Mouse (Mus musculus): ENCODE data around the gene Irgm1. TPM values are rescaled to one million over a fixed set of nuclear protein-coding genes. Genes with fewer than 3 reads are reported as not detected.
"Not testable (repeated sequence)": the region's sequence is repeated elsewhere in the genome, so short reads cannot be mapped to it uniquely, and the experiment has no call there.

Irgm1 gene
- 17.0 and 18.3 TPM in 2 replicates for polyA plus RNA-seq (2015; fragmentation: Nextera tagmentation; extraction: Ambion mirVana)

DNA sequence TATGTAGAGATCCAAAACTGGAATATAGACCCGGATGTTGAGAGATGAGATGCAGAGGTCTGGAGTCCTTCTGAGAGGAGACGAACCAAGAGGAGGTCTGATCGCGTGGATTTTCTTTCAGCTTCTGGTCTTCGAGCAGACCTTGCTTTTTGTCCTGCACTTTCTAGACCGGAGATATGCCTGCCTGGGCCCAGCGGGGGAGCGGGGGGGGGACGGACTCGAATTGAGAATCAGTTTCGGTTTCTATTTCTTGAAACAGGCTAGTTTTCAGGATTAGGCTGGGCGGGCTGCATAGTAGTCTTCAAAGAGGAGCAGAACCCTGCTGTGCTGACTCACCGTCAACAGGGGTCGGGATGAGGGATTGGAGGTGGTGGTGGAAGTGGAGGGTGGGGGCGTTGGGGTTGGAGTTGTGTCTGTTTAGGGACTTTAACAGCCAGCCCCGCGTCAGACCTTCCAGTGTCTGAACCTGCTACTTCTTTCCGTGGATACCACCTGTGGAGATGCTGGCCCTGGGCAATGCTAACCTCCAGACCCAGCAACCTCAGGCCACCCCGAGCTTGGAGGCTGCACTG, at the start of gene Irgm1:
Gene Irgm1, minus strand, starts transcription at position 483 of the 572 bp plus-strand sequence.
- H3K4me3 ChIP-seq (ENCODE audit: low read length): peak within 1 kb of the TSS; percentile 54
- peak within 1 kb of the TSS; percentile 61 for H3K27ac ChIP-seq (ENCODE audit: low read length)
- H3K4me2 ChIP-seq (replicated peaks; ENCODE audit: low read depth, low read length): peak within 1 kb of the TSS; percentile 88
- WGBS: 1% methylated on average over 19 of the region's 19 CpGs
- H3K27me3 ChIP-seq (ENCODE audit: insufficient read depth, low read length): no peaks in the 10 kb centered on the region
- H3K9ac ChIP-seq (replicated peaks; ENCODE audit: low read length): peak within 1 kb of the TSS; percentile 69
- H3K9me3 ChIP-seq (ENCODE audit: low read length): no peaks in the 10 kb centered on the region
- peaks cover 34% of the 10 kb centered on the region for H3K4me1 ChIP-seq (ENCODE audit: insufficient read depth, low read length)
- ATAC-seq (ENCODE audit: low FRiP score, low TSS enrichment): peak; percentile 47; the same call in 1 of the 2 replicates
- peaks cover 3% of the 10 kb centered on the region; the same call in 1 of the 2 replicates for H3K36me3 ChIP-seq (ENCODE audit: insufficient read depth, low read length)

DNA sequence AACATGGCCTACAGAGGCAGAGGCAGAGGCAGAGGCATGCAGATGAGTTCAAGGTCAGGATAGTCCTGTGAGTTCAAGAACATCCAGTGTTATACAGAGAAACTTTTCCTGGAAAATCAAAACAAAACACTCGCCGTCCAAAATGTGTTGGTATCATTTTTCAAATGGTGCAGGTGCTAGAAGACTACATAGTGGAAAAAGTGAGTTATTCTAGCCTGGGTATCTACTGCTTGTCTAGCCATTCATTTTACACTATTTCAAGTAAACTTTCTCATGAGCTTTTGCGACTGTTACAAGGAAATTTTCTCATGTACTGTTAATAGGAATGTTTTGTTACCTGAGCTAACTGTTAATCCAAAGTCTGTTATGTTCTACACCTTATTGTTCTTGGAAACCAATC, 46.9 kb upstream of the Irgm1 start:
- no peaks in the 10 kb centered on the region for H3K36me3 ChIP-seq (ENCODE audit: insufficient read depth, low read length)
- H3K9ac ChIP-seq (replicated peaks; ENCODE audit: low read length): no peak overlapping the region
- no peak overlapping the region for H3K4me3 ChIP-seq (ENCODE audit: low read length)
- no peak for ATAC-seq (ENCODE audit: low FRiP score, low TSS enrichment)
- 75% methylated on average over 3 of the region's 3 CpGs for WGBS
- no peaks in the 10 kb centered on the region for H3K9me3 ChIP-seq (ENCODE audit: low read length)
- no peak overlapping the region for H3K27ac ChIP-seq (ENCODE audit: low read length)
- H3K4me1 ChIP-seq (ENCODE audit: insufficient read depth, low read length): no peaks in the 10 kb centered on the region
- H3K27me3 ChIP-seq (ENCODE audit: insufficient read depth, low read length): no peaks in the 10 kb centered on the region
- H3K4me2 ChIP-seq (replicated peaks; ENCODE audit: low read depth, low read length): no peak overlapping the region

- ATAC-seq (ENCODE audit: low FRiP score, low TSS enrichment): no peak
- no peaks in the 10 kb centered on the region for H3K9me3 ChIP-seq (ENCODE audit: low read length)
- H3K9ac ChIP-seq (replicated peaks; ENCODE audit: low read length): no peak overlapping the region
- no peak overlapping the region for H3K27ac ChIP-seq (ENCODE audit: low read length)
- no peaks in the 10 kb centered on the region for H3K4me1 ChIP-seq (ENCODE audit: insufficient read depth, low read length)
- 87% methylated on average over 1 of the region's 1 CpGs for WGBS
- no peaks in the 10 kb centered on the region for H3K27me3 ChIP-seq (ENCODE audit: insufficient read depth, low read length)
- no peak overlapping the region for H3K4me2 ChIP-seq (replicated peaks; ENCODE audit: low read depth, low read length)
- no peak overlapping the region for H3K4me3 ChIP-seq (ENCODE audit: low read length)
- H3K36me3 ChIP-seq (ENCODE audit: insufficient read depth, low read length): no peaks in the 10 kb centered on the region
Observed at GRCm38 (mm10) chr11:48913611-48914010, 42.1 kb upstream of the Irgm1 start.

GRCm38 (mm10) chr11:48908459-48908858, 37.0 kb upstream of the Irgm1 start:
- no peak for ATAC-seq (ENCODE audit: low FRiP score, low TSS enrichment)
- H3K9me3 ChIP-seq (ENCODE audit: low read length): no peaks in the 10 kb centered on the region
- H3K4me2 ChIP-seq (replicated peaks; ENCODE audit: low read depth, low read length): no peak overlapping the region
- no peak overlapping the region for H3K27ac ChIP-seq (ENCODE audit: low read length)
- H3K4me1 ChIP-seq (ENCODE audit: insufficient read depth, low read length): no peaks in the 10 kb centered on the region
- H3K4me3 ChIP-seq (ENCODE audit: low read length): no peak overlapping the region
- 77% methylated on average over 1 of the region's 1 CpGs for WGBS
- no peak overlapping the region for H3K9ac ChIP-seq (replicated peaks; ENCODE audit: low read length)
- H3K27me3 ChIP-seq (ENCODE audit: insufficient read depth, low read length): no peaks in the 10 kb centered on the region
- H3K36me3 ChIP-seq (ENCODE audit: insufficient read depth, low read length): no peaks in the 10 kb centered on the region

GRCm38 (mm10) chr11:48902021-48902420, 30.5 kb upstream of the Irgm1 start, which contains the start of gene Gm5431:
TSS of gene Gm5431 (minus strand) at chr11:48902214.
- H3K4me2 ChIP-seq (replicated peaks; ENCODE audit: low read depth, low read length): no peak within 1 kb of the TSS
- no peak within 1 kb of the TSS for H3K27ac ChIP-seq (ENCODE audit: low read length)
- ATAC-seq (ENCODE audit: low FRiP score, low TSS enrichment): no peak
- H3K9me3 ChIP-seq (ENCODE audit: low read length): no peaks in the 10 kb centered on the region
- H3K9ac ChIP-seq (replicated peaks; ENCODE audit: low read length): no peak within 1 kb of the TSS
- H3K27me3 ChIP-seq (ENCODE audit: insufficient read depth, low read length): no peaks in the 10 kb centered on the region
- no peak within 1 kb of the TSS for H3K4me3 ChIP-seq (ENCODE audit: low read length)
- 62% methylated on average over 2 of the region's 2 CpGs for WGBS
- H3K36me3 ChIP-seq (ENCODE audit: insufficient read depth, low read length): no peaks in the 10 kb centered on the region
- H3K4me1 ChIP-seq (ENCODE audit: insufficient read depth, low read length): no peaks in the 10 kb centered on the region

GRCm38 (mm10) chr11:48901567-48901930, 30.1 kb upstream of the Irgm1 start:
- ATAC-seq (ENCODE audit: low FRiP score, low TSS enrichment); H3K4me2 ChIP-seq (replicated peaks; ENCODE audit: low read depth, low read length); H3K4me1 ChIP-seq (ENCODE audit: insufficient read depth, low read length); H3K36me3 ChIP-seq (ENCODE audit: insufficient read depth, low read length); H3K9ac ChIP-seq (replicated peaks; ENCODE audit: low read length); H3K27me3 ChIP-seq (ENCODE audit: insufficient read depth, low read length); H3K27ac ChIP-seq (ENCODE audit: low read length); H3K4me3 ChIP-seq (ENCODE audit: low read length); H3K9me3 ChIP-seq (ENCODE audit: low read length): not testable (repeated sequence)
- 88% methylated on average over 1 of the region's 1 CpGs for WGBS

GRCm38 (mm10) chr11:48900654-48901566, 29.4 kb upstream of the Irgm1 start:
- H3K4me2 ChIP-seq (replicated peaks; ENCODE audit: low read depth, low read length); H3K9ac ChIP-seq (replicated peaks; ENCODE audit: low read length); H3K4me3 ChIP-seq (ENCODE audit: low read length); H3K27ac ChIP-seq (ENCODE audit: low read length); ATAC-seq (ENCODE audit: low FRiP score, low TSS enrichment); H3K27me3 ChIP-seq (ENCODE audit: insufficient read depth, low read length); H3K4me1 ChIP-seq (ENCODE audit: insufficient read depth, low read length); H3K9me3 ChIP-seq (ENCODE audit: low read length); H3K36me3 ChIP-seq (ENCODE audit: insufficient read depth, low read length): not testable (repeated sequence)
- 80% methylated on average over 6 of the region's 6 CpGs for WGBS

- no peak overlapping the region for H3K9ac ChIP-seq (replicated peaks; ENCODE audit: low read length)
- no peak for ATAC-seq (ENCODE audit: low FRiP score, low TSS enrichment)
- no peaks in the 10 kb centered on the region for H3K4me1 ChIP-seq (ENCODE audit: insufficient read depth, low read length)
- H3K9me3 ChIP-seq (ENCODE audit: low read length): no peaks in the 10 kb centered on the region
- H3K4me3 ChIP-seq (ENCODE audit: low read length): no peak overlapping the region
- no peak overlapping the region for H3K4me2 ChIP-seq (replicated peaks; ENCODE audit: low read depth, low read length)
- no peaks in the 10 kb centered on the region for H3K36me3 ChIP-seq (ENCODE audit: insufficient read depth, low read length)
- WGBS: 69% methylated on average over 2 of the region's 2 CpGs
- H3K27ac ChIP-seq (ENCODE audit: low read length): no peak overlapping the region
- H3K27me3 ChIP-seq (ENCODE audit: insufficient read depth, low read length): no peaks in the 10 kb centered on the region
Observed at GRCm38 (mm10) chr11:48898812-48899431, 27.4 kb upstream of the Irgm1 start.

DNA sequence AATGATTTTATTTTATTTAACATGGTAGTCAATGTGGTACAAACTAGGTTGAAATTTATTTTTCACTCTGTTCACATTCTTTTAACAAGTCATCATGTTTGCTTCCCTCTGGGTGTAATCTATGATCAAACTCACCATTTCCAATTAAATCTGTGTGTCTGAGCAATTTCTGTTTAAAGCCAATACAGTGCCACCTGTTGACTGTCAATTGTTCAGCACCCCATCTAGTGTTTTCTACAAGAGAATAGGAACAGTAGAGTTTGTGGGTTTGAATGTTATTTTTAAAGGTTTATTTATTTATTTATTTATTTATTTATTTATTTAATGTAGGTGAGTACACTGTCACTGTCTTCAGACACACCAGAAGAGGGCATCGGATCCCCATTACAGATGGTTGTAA, 5.2 kb upstream of the Irgm1 start:
- H3K27ac ChIP-seq (ENCODE audit: low read length): no peak overlapping the region
- 88% methylated on average over 1 of the region's 1 CpGs for WGBS

More for the DNA sequence above, 5.2 kb upstream of the Irgm1 start:
- no peaks in the 10 kb centered on the region for H3K27me3 ChIP-seq (ENCODE audit: insufficient read depth, low read length)
- H3K36me3 ChIP-seq (ENCODE audit: insufficient read depth, low read length): no peaks in the 10 kb centered on the region
- no peak overlapping the region for H3K4me2 ChIP-seq (replicated peaks; ENCODE audit: low read depth, low read length)
- no peak overlapping the region for H3K9ac ChIP-seq (replicated peaks; ENCODE audit: low read length)
- no peaks in the 10 kb centered on the region for H3K9me3 ChIP-seq (ENCODE audit: low read length)
- peaks cover 17% of the 10 kb centered on the region for H3K4me1 ChIP-seq (ENCODE audit: insufficient read depth, low read length)
- no peak for ATAC-seq (ENCODE audit: low FRiP score, low TSS enrichment)
- no peak overlapping the region for H3K4me3 ChIP-seq (ENCODE audit: low read length)

Measured in kidney, embryonic 16.5 days (tissue).